Mouse (Mus musculus) adrenal gland, adult 18-20 months (tissue): ENCODE results near the gene Trim27. TPM values are rescaled to one million over a fixed set of nuclear protein-coding genes. Genes with fewer than 3 reads are reported as not detected.
A peak's percentile ranks its signal among the peaks of the same experiment; 100 is the strongest.

Experiments used
- DNase-seq, 2 experiments: peaks; one replicate each; pipeline ENCODE4 v3.0.0; 2021 to 2022; ENCODE audit warnings: low spot score in 2 of 2
- total RNA-seq, 2 experiments: library from RNA; stranded (reverse); gene quantifications; 1 replicate in 1 of 2; 2 replicates in 1 of 2; pipeline ENCODE4 v1.2.3; 2021

The Trim27 gene
- total RNA-seq, 2 experiments from 2014 or later: 45.3 to 49.9 TPM

DNA sequence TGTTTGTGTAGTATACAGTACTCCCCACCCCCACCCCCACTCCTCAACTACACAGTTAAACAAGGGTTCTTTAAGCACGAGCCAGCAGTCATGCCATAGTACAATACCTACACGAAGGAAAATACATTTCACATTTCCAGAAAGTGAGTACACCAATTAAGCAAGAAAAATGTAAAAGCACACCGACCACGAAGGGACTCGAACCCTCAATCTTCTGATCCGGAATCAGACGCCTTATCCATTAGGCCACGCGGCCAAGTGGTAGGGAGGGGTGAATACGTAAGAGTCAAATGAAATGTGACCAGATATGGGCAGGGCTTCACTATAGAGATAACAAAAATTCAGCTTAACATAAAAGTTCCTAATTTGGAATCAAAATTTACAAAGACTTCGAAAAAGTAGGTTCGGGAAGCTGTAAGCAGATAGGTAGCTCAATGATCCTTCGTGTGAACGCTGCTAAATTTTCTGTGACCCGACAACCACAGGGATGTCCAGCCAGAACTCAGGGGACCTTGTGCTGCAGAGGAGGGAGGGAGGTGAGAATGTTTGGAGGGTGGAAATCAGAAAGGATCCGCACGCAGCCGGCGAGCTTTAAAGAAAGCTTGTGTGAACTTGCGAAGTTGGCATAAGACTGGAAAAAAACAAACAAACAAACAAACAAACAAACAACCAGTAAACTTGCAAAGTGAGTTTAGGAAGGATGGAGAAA lies 36.2 kb downstream of the Trim27 start:
- peak; percentile 70 to 77 for DNase-seq

DNA sequence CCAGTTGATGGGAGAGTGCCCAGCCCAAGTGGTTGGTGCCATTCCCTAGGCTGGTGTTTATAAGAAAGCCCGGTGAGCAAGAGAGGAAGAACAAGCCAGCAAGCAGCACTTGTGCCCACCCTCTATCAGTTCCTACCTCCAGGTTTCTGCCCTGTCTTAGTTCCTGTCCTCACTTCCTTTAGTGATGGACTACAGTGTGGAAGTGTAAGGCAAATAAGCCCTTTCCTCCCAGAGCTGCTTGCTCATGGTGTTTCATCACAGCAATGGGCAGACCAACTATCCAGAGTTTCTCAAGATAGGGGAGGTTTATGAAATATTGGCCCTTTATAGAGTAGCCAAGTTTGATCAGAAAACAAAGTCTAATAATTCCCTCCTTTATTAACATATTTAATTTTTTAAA lies 37.5 kb downstream of the Trim27 start:
- DNase-seq: no peak

DNA sequence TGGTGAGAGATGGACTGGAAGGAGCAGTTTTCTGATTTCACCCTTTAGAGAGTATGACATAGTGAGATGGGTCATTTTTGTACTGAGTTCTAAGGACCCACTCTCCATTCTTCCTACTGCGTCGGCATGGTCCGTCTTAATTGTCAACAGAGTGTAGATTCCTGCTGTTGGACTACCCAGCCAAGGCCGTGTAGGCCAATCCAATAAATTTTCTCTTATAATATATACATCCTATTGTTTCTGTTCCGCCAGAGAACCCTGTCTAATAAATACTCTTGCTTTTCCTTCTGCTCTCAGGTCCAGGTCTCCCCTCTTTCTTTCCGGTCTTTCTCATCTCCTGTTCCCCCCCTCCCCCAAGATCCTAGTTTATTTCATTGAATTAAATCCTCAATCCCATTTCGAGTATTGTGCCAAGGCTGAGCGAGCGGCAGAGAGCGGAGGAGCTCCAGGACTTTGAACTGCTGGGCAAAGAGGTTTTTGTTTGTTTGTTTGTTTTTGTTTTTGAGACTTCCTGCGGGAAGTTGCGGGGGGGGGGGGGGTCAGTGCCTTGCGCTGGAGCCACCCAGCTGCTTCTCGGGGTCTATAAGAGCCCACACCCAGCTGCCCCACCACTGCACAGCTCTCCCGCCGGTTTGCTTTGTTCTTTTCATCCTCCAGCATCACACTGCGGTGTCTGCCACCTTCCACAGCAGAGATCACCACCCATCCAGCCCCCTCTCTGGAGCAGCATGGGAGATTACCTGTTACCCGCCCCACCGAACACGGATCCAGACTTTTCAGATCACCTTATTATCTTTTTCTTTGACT lies 42.6 kb downstream of the Trim27 start:
- DNase-seq: no peak

DNA sequence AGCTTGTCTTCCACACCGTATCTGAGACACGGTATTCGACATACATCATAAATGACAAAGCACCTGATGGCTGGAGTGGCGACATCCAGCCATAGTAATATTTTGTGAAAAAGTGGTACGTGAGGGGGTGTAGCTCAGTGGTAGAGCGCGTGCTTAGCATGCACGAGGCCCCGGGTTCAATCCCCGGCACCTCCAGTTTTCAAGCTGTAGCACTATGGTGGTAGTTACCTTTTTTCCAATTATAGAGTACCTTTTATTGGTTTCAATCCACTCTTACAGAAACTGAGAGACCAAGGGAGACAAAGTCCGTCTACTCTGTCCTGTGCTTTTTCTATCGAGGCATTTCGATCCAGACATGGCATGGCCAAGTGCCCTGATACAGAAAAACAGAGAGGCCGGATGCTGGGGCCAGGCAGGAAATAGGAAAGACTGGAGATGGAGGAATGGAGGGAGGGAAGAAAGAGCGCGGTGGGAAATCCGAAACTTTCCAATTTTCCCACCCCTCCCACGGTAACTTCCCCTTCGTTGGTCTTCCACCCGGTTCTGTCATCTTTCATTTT lies 43.3 kb downstream of the Trim27 start:
- peak; percentile 79 to 90 for DNase-seq

DNA sequence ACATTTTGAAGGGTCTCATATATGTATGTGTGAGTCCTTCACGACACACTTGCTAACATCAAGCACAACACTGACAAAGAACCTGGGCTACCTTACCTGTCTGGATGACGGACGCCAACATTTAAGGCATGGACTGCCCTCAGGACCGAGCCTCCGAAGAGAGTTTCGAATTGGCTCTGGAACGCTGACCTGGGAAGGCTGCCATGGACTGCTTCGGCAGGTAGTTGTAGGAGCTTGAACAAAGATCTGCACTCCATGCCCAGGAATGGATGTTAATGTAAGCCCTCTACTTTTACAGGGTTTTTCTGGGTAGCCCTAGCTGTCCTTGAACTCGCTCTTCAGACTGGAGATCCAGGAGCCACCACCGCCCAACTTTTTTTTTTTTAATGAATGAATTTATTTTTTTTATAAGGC lies 44.0 kb downstream of the Trim27 start:
- DNase-seq: no peak

DNA sequence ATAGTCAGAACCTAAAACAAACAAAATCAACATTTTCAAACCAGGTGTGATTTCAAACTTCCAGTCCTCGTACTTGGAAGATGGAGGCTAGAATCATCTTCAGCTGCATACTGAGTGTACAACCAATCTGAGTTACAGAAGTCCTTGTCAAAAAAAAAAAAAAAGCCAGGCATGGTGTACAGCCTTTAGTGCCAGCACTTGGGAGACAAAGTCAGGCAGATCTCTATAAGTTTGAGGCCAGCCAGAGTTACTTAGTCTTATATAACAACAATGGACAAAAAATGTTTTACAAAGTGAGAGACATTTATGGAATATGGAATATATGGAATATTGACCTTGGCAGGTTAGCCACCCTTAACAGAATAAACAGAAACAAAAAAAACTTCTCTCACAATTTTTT lies 45.1 kb downstream of the Trim27 start:
- DNase-seq: no peak

GRCm38 (mm10) chr13:21225206-21225605 lies 46.0 kb downstream of the Trim27 start:
- no peak for DNase-seq

DNA sequence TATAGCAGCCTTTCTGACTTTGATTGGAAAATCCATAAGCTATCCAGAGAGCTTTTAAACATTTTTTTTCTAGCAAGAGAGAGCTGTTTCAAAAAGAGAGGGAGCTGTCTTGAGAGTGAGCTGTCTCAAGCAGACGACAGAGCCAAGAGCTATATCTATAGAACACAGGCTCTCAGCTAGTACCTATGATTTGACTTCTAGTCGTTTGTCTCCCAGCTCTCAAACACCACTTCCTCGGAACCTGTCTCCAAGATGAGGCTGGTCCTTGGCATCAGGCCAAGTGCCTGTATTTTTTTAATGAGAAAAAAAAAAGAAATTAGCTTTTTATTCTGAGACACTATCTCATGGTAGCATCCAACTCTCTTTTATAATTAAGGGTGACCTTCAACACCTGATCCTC lies 46.8 kb downstream of the Trim27 start:
- no peak for DNase-seq

DNA sequence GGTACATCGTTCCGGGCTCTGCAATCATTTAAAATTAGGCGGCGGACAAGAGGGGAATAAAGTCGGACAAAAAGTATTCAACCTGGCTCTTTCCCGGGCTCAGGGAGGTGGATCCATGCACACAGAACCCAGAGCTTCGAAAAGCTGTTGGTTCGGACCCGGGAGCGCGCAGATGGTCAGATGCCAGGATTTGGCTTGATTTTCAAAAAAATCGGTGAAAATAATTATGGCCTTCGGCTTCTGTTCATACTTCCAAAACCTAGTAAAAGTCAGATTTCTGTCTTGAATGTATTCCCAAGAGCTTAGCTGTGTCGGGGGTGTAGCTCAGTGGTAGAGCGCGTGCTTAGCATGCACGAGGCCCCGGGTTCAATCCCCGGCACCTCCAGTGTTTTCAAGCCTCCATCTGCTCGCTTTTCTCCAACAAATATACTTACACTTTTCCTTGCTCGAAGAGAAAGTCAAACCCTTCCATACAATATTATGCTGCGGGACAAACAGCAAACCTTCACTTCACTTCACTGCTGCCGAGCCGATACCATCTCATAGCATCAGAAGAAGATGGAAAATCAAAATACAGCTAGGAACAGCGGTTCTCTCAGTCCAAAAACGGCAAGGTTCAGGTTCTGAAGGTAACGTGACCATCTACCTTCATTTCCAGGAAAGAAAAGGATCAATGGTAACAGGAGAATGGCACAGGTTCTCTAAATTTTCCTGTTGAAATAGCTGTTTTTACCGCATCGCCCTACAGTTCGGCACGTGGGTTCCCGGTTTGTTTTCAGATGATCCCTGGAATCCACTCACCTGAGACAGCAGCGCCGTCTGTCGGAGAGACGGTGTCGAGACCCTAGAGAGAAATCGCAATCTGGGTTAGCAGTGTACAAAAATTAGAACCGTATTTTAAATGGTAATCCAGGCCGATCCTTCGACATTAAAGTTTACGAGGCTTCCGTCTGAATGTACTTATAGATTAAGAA lies 54.8 kb downstream of the Trim27 start:
- peak; percentile 73 to 89 for DNase-seq

DNA sequence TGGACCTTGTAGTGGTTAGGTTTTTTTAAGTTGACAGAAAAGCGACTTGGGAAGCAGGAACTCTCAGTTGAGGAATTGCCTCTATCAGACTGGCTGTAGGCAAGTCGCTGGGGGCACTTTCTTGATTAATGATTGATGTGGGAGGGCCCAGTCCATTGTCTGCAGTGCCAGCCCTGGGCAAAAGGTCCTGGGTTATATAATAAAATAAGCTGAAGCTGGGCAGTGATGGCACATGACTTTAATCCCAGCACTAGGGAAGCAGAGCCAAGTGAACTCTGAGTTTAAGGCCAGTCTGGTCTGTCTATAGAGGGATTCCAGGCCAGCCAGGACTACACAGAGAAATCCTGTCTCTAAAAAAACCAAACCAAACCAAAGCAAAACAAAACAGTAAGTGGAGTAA lies 57.5 kb downstream of the Trim27 start:
- no peak for DNase-seq

DNA sequence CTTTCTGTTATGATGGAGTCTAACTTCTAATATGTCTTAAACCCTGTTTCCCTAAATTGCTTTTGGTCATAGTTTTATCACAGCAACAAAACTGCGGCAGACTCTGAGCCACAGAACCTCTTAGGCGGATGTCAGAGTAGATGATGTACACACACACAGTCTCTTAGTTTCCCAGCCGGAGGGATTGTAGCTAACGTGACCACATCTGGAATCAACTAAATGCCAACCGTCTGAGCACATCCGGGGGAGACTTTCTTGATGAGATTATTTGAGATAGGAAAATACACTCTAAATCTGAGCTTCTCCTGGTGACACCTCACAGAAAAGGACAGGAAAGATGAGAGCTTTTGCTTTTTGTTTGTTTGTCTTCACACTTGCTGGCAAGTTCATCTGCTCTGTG lies 57.9 kb downstream of the Trim27 start:
- DNase-seq: no peak

DNA sequence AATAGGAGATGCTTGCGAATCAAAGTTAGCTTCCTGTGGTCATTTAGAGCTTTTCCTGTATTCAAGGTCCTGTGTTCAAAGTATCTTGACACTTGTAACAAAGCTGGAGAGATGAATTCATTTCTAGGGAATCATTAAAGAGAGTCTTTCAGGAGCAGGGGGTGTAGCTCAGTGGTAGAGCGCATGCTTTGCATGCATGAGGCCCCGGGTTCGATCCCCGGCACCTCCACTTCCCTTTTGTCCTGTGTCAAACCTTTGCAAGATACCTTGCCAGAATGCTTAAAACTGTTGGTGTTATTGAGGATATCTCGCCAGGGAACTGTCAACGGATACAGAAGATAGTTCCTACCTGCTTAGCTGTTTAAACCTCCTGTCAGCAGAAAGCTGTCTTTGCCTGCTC lies 61.5 kb downstream of the Trim27 start:
- DNase-seq: peak in 1 of 2 experiments; percentile 29

- no peak for DNase-seq
Measured at GRCm38 (mm10) chr13:21242408-21243125, 63.3 kb downstream of the Trim27 start.

DNA sequence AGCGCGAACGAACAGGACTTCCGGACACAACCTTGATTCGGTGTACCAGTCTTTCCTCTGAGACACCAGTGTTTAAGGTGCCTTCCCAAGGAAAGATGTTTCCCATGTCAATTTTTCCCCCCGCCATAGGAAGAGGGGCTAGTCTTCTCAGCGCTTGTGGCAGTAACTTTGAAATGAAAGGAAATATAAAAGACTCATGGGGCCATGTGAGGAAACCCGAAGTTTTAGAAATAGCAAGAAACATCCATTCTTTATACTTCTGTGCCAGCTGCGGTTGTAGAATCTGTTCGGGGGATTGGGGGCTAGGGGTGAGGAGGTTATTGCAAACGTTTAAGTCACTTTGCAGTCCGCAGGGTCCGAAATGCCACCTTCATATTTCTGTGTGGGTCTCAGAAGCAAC lies 64.0 kb downstream of the Trim27 start:
- no peak for DNase-seq

DNA sequence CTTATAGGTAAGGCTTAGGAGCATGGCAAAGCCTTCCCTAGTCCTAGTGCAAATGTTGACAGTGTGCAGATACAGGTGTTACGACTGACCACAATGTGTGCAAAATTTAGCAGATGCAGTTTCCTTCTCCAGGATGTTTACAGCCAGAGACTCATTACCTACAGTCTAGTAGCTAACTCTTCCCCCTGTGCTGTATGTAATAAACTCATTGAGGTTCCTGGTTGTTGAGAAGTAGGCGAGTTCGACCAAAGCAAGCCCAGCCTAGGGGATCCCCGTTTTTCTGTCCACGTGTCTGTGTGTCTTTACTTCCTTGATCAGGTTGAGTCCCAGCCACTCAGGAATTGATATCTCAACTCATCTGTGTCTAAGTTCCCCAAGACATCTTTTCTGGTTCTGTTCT lies 64.8 kb downstream of the Trim27 start:
- DNase-seq: no peak

Other genes with a start within 250 kb of the Trim27 start
- not detected for gene Olfr1370, start 104.5 kb upstream of the Trim27 start, total RNA-seq
- not detected for gene Olfr1369-ps1, start 68.0 kb upstream of the Trim27 start, total RNA-seq
- not detected for gene Olfr263, start 49.8 kb upstream of the Trim27 start, total RNA-seq
- gene Olfr1368, start 33.6 kb upstream of the Trim27 start, total RNA-seq: not detected
- not detected for gene Gpx5, start 113.3 kb downstream of the Trim27 start, total RNA-seq
- gene Gpx6, start 132.7 kb downstream of the Trim27 start, total RNA-seq: not detected
- gene Olfr1367, start 167.5 kb downstream of the Trim27 start, total RNA-seq: not detected
- 1 to 10 TPM; 9.5 to 9.8 TPM for gene Zscan12, start 183.4 kb downstream of the Trim27 start, total RNA-seq
- 10 to 100 TPM; 61.1 to 72.4 TPM for gene Zkscan3, start 223.3 kb downstream of the Trim27 start, total RNA-seq